In genomic region chr9:21847425-21847824, GRCm38 (mm10) we compare ENCODE assay signal across 8 mouse cellular contexts. TPM values are rescaled to one million over a fixed set of nuclear protein-coding genes. Genes with fewer than 3 reads are reported as not detected.
A peak's percentile ranks its signal among the peaks of the same experiment; 100 is the strongest.
DNase-seq lines count a peak whose midpoint lies in the region; ATAC-seq lines count a peak whose summit lies in the region.
"Had no signal": no experiment of that assay in that cellular context is flagged by ENCODE, and none has a peak within 500 bp of the region (broad histone marks: within the 10 kb centered on the region; RNA-seq: fewer than 3 reads in every experiment).

No protein-coding gene starts in this region.

- H3K9me3 ChIP-seq in midbrain, embryonic 11.5 days (ENCODE audit: control insufficient read depth, low read length), result no peaks in the 10 kb centered on the region
- no peaks in the 10 kb centered on the region for H3K9me3 ChIP-seq in midbrain, embryonic 15.5 days
- no peaks in the 10 kb centered on the region for H3K9me3 ChIP-seq in hindbrain, embryonic 12.5 days (replicated peaks)
- H3K9me3 ChIP-seq in liver, embryonic 16.5 days (replicated peaks; ENCODE audit: control insufficient read depth, low read length), result no peaks in the 10 kb centered on the region

- ATAC-seq in midbrain, embryonic 11.5 days (ENCODE audit: low FRiP score), result no peak
- no peak for ATAC-seq in midbrain, embryonic 15.5 days (replicated peaks)
- no peak for ATAC-seq in hindbrain, embryonic 12.5 days (ENCODE audit: low FRiP score)
- ATAC-seq in liver, embryonic 16.5 days (ENCODE audit: low read depth), result no peak
- no peak for ATAC-seq in frontal cortex, adult (ENCODE audit: low TSS enrichment)

- H3K27ac ChIP-seq in midbrain, embryonic 11.5 days (ENCODE audit: low read depth, low read length), result no peak overlapping the region
- no peak overlapping the region for H3K27ac ChIP-seq in midbrain, embryonic 15.5 days
- H3K27ac ChIP-seq in hindbrain, embryonic 12.5 days, result 0 out of 2 replicates have a peak overlapping the region, but pooled peaks have one; percentile 17
- H3K27ac ChIP-seq in liver, embryonic 16.5 days (ENCODE audit: low read length), result peak overlapping the region; percentile 41

- no peaks in the 10 kb centered on the region for H3K36me3 ChIP-seq in midbrain, embryonic 11.5 days (ENCODE audit: control insufficient read depth, insufficient read depth, low read length)
- H3K36me3 ChIP-seq in midbrain, embryonic 15.5 days (replicated peaks), result no peaks in the 10 kb centered on the region
- H3K36me3 ChIP-seq in hindbrain, embryonic 12.5 days, result 0 out of 2 replicates have a peak, but pooled peaks cover 11% of the 10 kb centered on the region
- H3K36me3 ChIP-seq in liver, embryonic 16.5 days (ENCODE audit: control insufficient read depth, insufficient read depth), result no peaks in the 10 kb centered on the region

- peaks cover 2% of the 10 kb centered on the region; the same call in 1 of the 2 replicates for H3K27me3 ChIP-seq in midbrain, embryonic 11.5 days (ENCODE audit: control insufficient read depth, insufficient read depth, low read length)
- no peaks in the 10 kb centered on the region for H3K27me3 ChIP-seq in midbrain, embryonic 15.5 days (replicated peaks)
- H3K27me3 ChIP-seq in hindbrain, embryonic 12.5 days, result no peaks in the 10 kb centered on the region
- H3K27me3 ChIP-seq in liver, embryonic 16.5 days (ENCODE audit: control insufficient read depth, insufficient read depth, low read depth, low read length), result no peaks in the 10 kb centered on the region

- 31% methylated on average over 3 of the region's 3 CpGs for WGBS in midbrain, embryonic 11.5 days
- WGBS in midbrain, embryonic 15.5 days, result 34% methylated on average over 3 of the region's 3 CpGs
- WGBS in hindbrain, embryonic 12.5 days, result 35% methylated on average over 3 of the region's 3 CpGs
- WGBS in liver, embryonic 16.5 days (ENCODE audit: insufficient replicate concordance), result 37% methylated on average over 3 of the region's 3 CpGs

- no peak for DNase-seq in midbrain, embryonic 11.5 days (ENCODE audit: low spot score, missing footprints)
- DNase-seq in adrenal gland, postnatal 36 days, result no peak
- DNase-seq in layer of hippocampus, adult 8-10 months (ENCODE audit: low spot score in 2 of 2), result no peak
- DNase-seq: thymus, adult 18-20 months had no signal

- no peak overlapping the region for H3K4me3 ChIP-seq in midbrain, embryonic 11.5 days (ENCODE audit: low read depth, low read length)
- H3K4me3 ChIP-seq in midbrain, embryonic 15.5 days, result no peak overlapping the region
- no peak overlapping the region for H3K4me3 ChIP-seq in hindbrain, embryonic 12.5 days
- H3K4me3 ChIP-seq in liver, embryonic 16.5 days (ENCODE audit: low read depth, low read length), result no peak overlapping the region

- H3K4me1 ChIP-seq in midbrain, embryonic 11.5 days (ENCODE audit: control insufficient read depth, insufficient read depth, low read length), result peaks cover 7% of the 10 kb centered on the region
- peaks cover 4% of the 10 kb centered on the region; the same call in 1 of the 2 replicates for H3K4me1 ChIP-seq in midbrain, embryonic 15.5 days
- H3K4me1 ChIP-seq in hindbrain, embryonic 12.5 days, result peaks cover 30% of the 10 kb centered on the region
- peaks cover 7% of the 10 kb centered on the region for H3K4me1 ChIP-seq in liver, embryonic 16.5 days (ENCODE audit: control insufficient read depth, low read depth, low read length)

- H3K9ac ChIP-seq in midbrain, embryonic 11.5 days (ENCODE audit: low read length), result 0 out of 2 replicates have a peak overlapping the region, but pooled peaks have one; percentile 5
- no peak overlapping the region for H3K9ac ChIP-seq in midbrain, embryonic 15.5 days
- no peak overlapping the region for H3K9ac ChIP-seq in hindbrain, embryonic 12.5 days
- no peak overlapping the region for H3K9ac ChIP-seq in liver, embryonic 16.5 days (ENCODE audit: low read depth, low read length)

- H3K4me2 ChIP-seq in midbrain, embryonic 11.5 days, result no peak overlapping the region
- no peak overlapping the region for H3K4me2 ChIP-seq in midbrain, embryonic 15.5 days
- 0 out of 2 replicates have a peak overlapping the region, but pooled peaks have one; percentile 29 for H3K4me2 ChIP-seq in hindbrain, embryonic 12.5 days (replicated peaks)
- H3K4me2 ChIP-seq in liver, embryonic 16.5 days (ENCODE audit: low read depth, low read length), result no peak overlapping the region

RNA-seq across cellular contexts. Expression of gene Dock6, which starts 5.0 kb away (rescaled TPM):
- polyA plus RNA-seq in midbrain, embryonic 11.5 days (2014; fragmentation: Nextera tagmentation; extraction: Ambion mirVana), result 15.1 and 15.9 TPM in 2 replicates
- polyA plus RNA-seq in midbrain, embryonic 15.5 days (2015; fragmentation: Nextera tagmentation; extraction: Ambion mirVana), result 19.2 and 20.4 TPM in 2 replicates
- 21.6 and 24.4 TPM in 2 replicates for polyA plus RNA-seq in hindbrain, embryonic 12.5 days (2016; fragmentation: Nextera tagmentation; extraction: Ambion mirVana)
- 5.0 and 5.3 TPM in 2 replicates for polyA plus RNA-seq in liver, embryonic 16.5 days (2015; fragmentation: Nextera tagmentation; extraction: Ambion mirVana)
- 10 to 100 TPM; 31.2 to 40.7 TPM for total RNA-seq in adrenal gland, postnatal 36 days (2021)
- 10 to 100 TPM; 12.7 to 23.0 (median 19.2) TPM for total RNA-seq in layer of hippocampus, adult 8-10 months (2022)

RNA-seq across cellular contexts. Expression of gene Angptl8, which starts 12.1 kb away (rescaled TPM):
- 0.19 and 0.22 TPM in 2 replicates for polyA plus RNA-seq in midbrain, embryonic 11.5 days (2014; fragmentation: Nextera tagmentation; extraction: Ambion mirVana)
- polyA plus RNA-seq in midbrain, embryonic 15.5 days (2015; fragmentation: Nextera tagmentation; extraction: Ambion mirVana), result 0.61 and 0.74 TPM in 2 replicates
- 0.26 and 1.1 TPM in 2 replicates for polyA plus RNA-seq in hindbrain, embryonic 12.5 days (2016; fragmentation: Nextera tagmentation; extraction: Ambion mirVana)
- polyA plus RNA-seq in liver, embryonic 16.5 days (2015; fragmentation: Nextera tagmentation; extraction: Ambion mirVana), result 51.1 and 55.7 TPM in 2 replicates
- total RNA-seq in adrenal gland, postnatal 36 days (2021), result 1 to 10 TPM; 7.5 to 8.7 TPM
- not detected for total RNA-seq in layer of hippocampus, adult 8-10 months (2022)

RNA-seq across cellular contexts. Expression of gene Kank2, which starts 48.9 kb away (rescaled TPM):
- 3.5 and 3.9 TPM in 2 replicates for polyA plus RNA-seq in midbrain, embryonic 11.5 days (2014; fragmentation: Nextera tagmentation; extraction: Ambion mirVana)
- polyA plus RNA-seq in midbrain, embryonic 15.5 days (2015; fragmentation: Nextera tagmentation; extraction: Ambion mirVana), result 5.8 TPM in 2 replicates
- polyA plus RNA-seq in hindbrain, embryonic 12.5 days (2016; fragmentation: Nextera tagmentation; extraction: Ambion mirVana), result 10.6 and 11.2 TPM in 2 replicates
- 3.8 and 5.0 TPM in 2 replicates for polyA plus RNA-seq in liver, embryonic 16.5 days (2015; fragmentation: Nextera tagmentation; extraction: Ambion mirVana)
- 10 to 100 TPM; 31.2 to 38.3 TPM for total RNA-seq in adrenal gland, postnatal 36 days (2021)
- total RNA-seq in layer of hippocampus, adult 8-10 months (2022), result 10 to 100 TPM in 2 of 4 experiments, 1 to 10 TPM in 2; 7.2 to 10.1 (median 9.3) TPM

Comparison
In these comparisons a context has a peak if more than half of its experiments do, and no peak if none do; other contexts are left out.
1. H3K27ac ChIP-seq: peak in hindbrain, embryonic 12.5 days (single experiment) and liver, embryonic 16.5 days (single experiment); none in midbrain, embryonic 11.5 days (single experiment) and midbrain, embryonic 15.5 days (single experiment).
2. RNA of gene Angptl8, which starts 12.1 kb away (polyA plus RNA-seq): 51.1 to 55.7 TPM in liver, embryonic 16.5 days; 0.61 to 0.74 TPM in midbrain, embryonic 15.5 days, 0.26 to 1.1 TPM in hindbrain, embryonic 12.5 days and 0.19 to 0.22 TPM in midbrain, embryonic 11.5 days; every median in the first group is over 10 times any median in the second.